Mouse (Mus musculus): ENCODE measurements around the gene Neu2.
"Not testable (repeated sequence)": the region's sequence is repeated elsewhere in the genome, so short reads cannot be mapped to it uniquely, and the experiment has no call there.

Gene Neu2

GRCm38 (mm10) chr1:87509561-87510165, at the start of gene Neu2:
Gene Neu2, plus strand, starts transcription at chr1:87509889.
- DNase-seq, result no peak

- no peak for DNase-seq
Observed at GRCm38 (mm10) chr1:87467469-87467868, 42.2 kb upstream of the Neu2 start.

GRCm38 (mm10) chr1:87468321-87468720, 41.4 kb upstream of the Neu2 start:
- DNase-seq, result peak; percentile 13

- DNase-seq, result not testable (repeated sequence)
Observed at GRCm38 (mm10) chr1:87469971-87470370, 39.7 kb upstream of the Neu2 start, which contains the start of gene Snorc. Gene Snorc, plus strand, starts transcription at chr1:87470271.

GRCm38 (mm10) chr1:87471914-87472313, 37.8 kb upstream of the Neu2 start:
- DNase-seq, result no peak

- peak; percentile 17 for DNase-seq
Observed at GRCm38 (mm10) chr1:87472576-87472975, 37.1 kb upstream of the Neu2 start.

- DNase-seq, result no peak
Observed at GRCm38 (mm10) chr1:87475076-87475895, 34.4 kb upstream of the Neu2 start.

GRCm38 (mm10) chr1:87482546-87482945, 27.1 kb upstream of the Neu2 start:
- no peak for DNase-seq

- no peak for DNase-seq
Observed at GRCm38 (mm10) chr1:87486386-87486785, 23.3 kb upstream of the Neu2 start.

- DNase-seq, result no peak
Observed at GRCm38 (mm10) chr1:87492285-87492684, 17.4 kb upstream of the Neu2 start.

GRCm38 (mm10) chr1:87493542-87493941, 16.1 kb upstream of the Neu2 start:
- DNase-seq, result no peak

- no peak for DNase-seq
Observed at GRCm38 (mm10) chr1:87505524-87505923, 4.2 kb upstream of the Neu2 start.

- DNase-seq, result no peak
Observed at GRCm38 (mm10) chr1:87507857-87508256, 1.8 kb upstream of the Neu2 start.

- DNase-seq, result no peak
Observed at GRCm38 (mm10) chr1:87508591-87509560, 813 bp upstream of the Neu2 start.

GRCm38 (mm10) chr1:87510166-87510691, 540 bp downstream of the Neu2 start:
- DNase-seq, result peak; percentile 5

GRCm38 (mm10) chr1:87510845-87511244, 1.2 kb downstream of the Neu2 start:
- DNase-seq, result no peak

GRCm38 (mm10) chr1:87520467-87520866, 10.8 kb downstream of the Neu2 start:
- DNase-seq, result no peak

GRCm38 (mm10) chr1:87521523-87521922, 11.8 kb downstream of the Neu2 start:
- DNase-seq, result peak; percentile 24

- DNase-seq, result no peak
Observed at GRCm38 (mm10) chr1:87525041-87525440, 15.4 kb downstream of the Neu2 start.

- DNase-seq, result no peak
Observed at GRCm38 (mm10) chr1:87527191-87527590, 17.5 kb downstream of the Neu2 start.

GRCm38 (mm10) chr1:87532346-87532745, 22.7 kb downstream of the Neu2 start:
- no peak for DNase-seq

- no peak for DNase-seq
Observed at GRCm38 (mm10) chr1:87534118-87534517, 24.4 kb downstream of the Neu2 start.

GRCm38 (mm10) chr1:87537008-87537407, 27.3 kb downstream of the Neu2 start:
- no peak for DNase-seq
